Mouse (Mus musculus) embryonic fibroblast, embryonic 13.5 days (primary cell): Measurements from ENCODE around the gene Irf2bpl. TPM values are rescaled to one million over a fixed set of nuclear protein-coding genes. Genes with fewer than 3 reads are reported as not detected.

Experiments used
- H3K27ac ChIP-seq: 2 replicates; pipeline ENCODE4 v1.5.1; 2012; ENCODE audit warnings: low read length, control low read depth, inconsistent platforms; ENCODE audit not compliant: insufficient read depth
- H3K4me1 ChIP-seq: 2 replicates; pipeline ENCODE4 v1.6.1; 2011; ENCODE audit warnings: low read length; ENCODE audit not compliant: control insufficient read depth, insufficient read depth
- H3K4me3 ChIP-seq: 2 replicates; pipeline ENCODE4 v1.5.1; 2011; ENCODE audit warnings: mild to moderate bottlenecking, control low read depth, low read length; ENCODE audit not compliant: insufficient read depth
- CTCF ChIP-seq: IDR thresholded peaks from 2 replicates; pipeline ENCODE4 v1.5.1; 2011; ENCODE audit warnings: mild to moderate bottlenecking, control low read depth, low read length, moderate library complexity, borderline replicate concordance; ENCODE audit not compliant: insufficient read depth
- POLR2A ChIP-seq: IDR thresholded peaks from 2 replicates; pipeline ENCODE4 v1.6.1; 2011; ENCODE audit warnings: low read depth, mild to moderate bottlenecking, control low read depth, low read length, moderate library complexity
- polyA plus RNA-seq: library from polyadenylated mRNA; stranded (reverse); fragments of >200 nt; gene quantifications from 2 replicates; pipeline ENCODE4 v1.2.4, GENCODE M21; 2011; ENCODE audit warnings: low read depth; ENCODE audit not compliant: missing spikeins, insufficient read length

Irf2bpl gene
- polyA plus RNA-seq, result 36.4 and 39.1 TPM in 2 replicates

DNA sequence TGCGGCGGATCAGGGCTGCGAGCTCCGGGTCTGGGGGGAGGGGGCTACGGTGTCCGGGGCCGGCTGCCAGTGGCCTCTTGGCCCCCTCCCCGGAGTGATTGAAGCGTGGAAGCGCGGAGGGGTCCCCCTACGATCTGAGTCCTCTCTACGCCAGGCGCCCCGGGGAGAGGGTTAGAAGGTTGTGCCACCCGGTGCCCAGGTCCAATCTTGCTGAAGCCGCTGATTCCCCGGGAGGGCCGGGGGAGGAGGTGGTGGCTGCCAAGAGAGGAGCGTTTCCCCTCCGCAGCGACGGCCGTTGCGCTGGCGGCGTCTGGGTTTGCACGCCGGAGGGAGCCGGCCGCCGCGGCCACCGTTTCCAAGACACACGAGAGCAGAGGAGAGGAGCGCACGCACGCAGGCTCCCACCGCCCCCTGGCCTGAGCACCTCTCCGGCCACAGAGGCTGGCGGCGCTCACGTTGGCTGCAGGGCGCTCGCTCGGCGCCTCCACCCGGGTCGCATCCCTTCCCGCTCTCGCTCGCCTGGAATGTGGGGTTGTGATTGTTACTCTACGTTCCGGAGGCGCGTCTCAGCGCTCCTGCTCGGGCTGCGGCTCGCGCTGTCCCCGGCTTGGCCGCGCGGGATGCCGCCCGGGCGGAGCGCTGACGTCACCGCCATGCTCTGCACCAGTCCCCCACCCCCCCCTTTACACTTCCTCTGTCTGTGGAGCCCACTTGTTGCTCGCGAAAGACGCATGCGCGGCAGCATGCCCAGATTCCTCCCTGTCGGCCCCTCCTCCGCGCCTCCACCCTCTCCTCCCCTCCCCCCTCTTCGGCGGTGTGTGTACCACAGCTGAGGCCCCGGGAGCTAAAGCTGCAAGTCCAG is at the start of gene Irf2bpl:
Irf2bpl (minus strand) TSS at position 602 of the 862 bp plus-strand sequence.
- TF ChIP-seq POLR2A (peak; percentile 97), CTCF (no peak)
- H3K4me3 ChIP-seq, result peak within 1 kb of the TSS; percentile 65
- H3K4me1 ChIP-seq, result peaks cover 12% of the 10 kb centered on the region
- H3K27ac ChIP-seq, result peak within 1 kb of the TSS; percentile 97

DNA sequence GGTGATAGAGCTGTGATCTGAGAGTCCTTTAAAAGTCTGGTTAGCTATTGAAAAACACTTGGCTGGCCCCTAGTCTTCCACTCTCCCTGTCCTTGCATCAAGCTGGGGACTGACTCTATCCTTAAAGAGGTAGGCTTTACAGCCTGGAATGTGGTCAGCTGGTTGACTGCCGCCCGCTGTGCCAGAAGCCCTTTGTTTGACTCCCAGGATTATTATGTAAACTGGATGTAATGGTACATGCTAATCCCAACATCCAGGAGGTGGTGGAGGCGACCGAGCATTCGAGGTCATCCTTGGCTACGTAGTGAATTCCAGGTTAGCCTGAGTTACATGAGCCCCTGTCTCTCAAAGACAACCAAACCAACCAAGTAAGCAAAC is 48.0 kb upstream of the Irf2bpl start:
- Histone ChIP-seq H3K4me1 (peaks cover 6% of the 10 kb centered on the region), H3K27ac (no peak overlapping the region), H3K4me3 (no peak overlapping the region)
- TF ChIP-seq POLR2A (no peak), CTCF (no peak)

DNA sequence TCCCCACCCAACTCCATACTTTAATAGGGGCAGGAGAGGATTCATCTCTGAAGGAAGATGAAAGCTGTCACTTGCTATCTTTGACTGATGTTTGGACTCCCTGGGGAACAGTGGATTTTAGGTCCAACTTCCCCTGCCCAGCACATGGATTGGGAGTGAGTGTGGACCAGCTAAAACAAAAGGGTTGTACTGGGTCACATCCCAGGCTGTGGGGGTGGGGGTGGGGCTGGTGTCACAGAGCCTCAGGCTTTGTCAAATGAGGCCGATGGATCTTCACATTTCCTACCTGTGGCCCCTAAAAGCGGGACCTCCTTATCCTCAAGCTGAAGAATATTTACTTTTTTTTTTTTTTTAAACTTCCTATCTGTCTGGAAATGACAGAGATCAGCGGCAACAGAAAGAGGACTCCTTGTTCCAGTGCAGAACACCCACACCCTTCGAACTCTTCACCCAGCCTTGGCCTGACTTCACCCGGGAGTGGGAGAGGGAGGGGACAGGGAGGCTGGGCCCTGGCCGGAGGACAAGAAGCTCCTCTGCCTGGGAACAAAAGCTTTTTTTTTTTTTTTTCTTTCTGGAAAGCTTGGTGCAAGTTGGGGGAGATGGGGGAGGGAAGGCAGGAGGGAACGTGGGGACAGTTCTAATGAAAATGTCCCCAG is 47.4 kb upstream of the Irf2bpl start:
- Histone ChIP-seq H3K4me3 (no peak overlapping the region), H3K4me1 (peaks cover 6% of the 10 kb centered on the region), H3K27ac (no peak overlapping the region)
- no peak for TF ChIP-seq POLR2A
- no peak for TF ChIP-seq CTCF

DNA sequence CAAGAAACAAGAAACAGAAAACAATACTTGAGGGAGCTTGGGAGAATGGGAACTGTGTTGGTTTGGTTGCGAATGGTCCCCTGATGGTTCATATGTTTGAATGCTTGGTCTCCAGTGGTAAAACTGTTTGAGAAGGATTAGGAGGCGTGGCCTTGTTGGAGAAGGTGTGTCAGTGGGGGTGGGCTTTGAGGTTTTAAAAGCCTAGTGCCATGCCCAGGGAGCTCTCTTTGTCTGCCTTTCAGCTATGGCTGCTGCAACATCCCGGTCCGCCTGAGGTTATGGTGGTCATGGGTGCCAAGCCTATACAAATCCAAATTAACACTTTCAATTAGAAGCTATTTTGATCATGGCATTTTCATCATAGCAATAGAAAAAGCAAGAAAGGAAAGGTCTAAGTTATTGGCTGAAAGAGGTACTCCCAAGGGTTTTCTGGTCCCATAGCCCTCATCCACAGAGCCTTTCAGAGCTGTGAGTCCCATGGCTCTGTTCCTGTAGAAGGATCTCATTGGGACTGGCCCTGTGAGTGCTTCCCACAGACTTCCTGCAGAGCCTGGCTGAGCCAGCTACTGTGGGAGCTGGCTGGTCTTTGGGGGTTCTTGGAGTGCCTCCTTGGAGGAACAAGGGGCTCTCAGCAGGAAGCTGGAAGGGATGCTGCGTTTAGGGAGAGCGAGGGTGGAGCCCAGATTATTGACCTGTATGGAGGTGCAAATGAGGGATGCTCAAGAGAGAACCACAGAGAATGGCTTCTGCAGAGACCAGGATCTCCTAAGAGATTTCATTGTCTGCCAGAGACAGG is 46.5 kb upstream of the Irf2bpl start:
- TF ChIP-seq POLR2A, result no peak
- TF ChIP-seq CTCF, result no peak
- 0 out of 2 replicates have a peak, but pooled peaks cover 4% of the 10 kb centered on the region for H3K4me1 ChIP-seq
- no peak overlapping the region for H3K4me3 ChIP-seq
- H3K27ac ChIP-seq, result no peak overlapping the region

DNA sequence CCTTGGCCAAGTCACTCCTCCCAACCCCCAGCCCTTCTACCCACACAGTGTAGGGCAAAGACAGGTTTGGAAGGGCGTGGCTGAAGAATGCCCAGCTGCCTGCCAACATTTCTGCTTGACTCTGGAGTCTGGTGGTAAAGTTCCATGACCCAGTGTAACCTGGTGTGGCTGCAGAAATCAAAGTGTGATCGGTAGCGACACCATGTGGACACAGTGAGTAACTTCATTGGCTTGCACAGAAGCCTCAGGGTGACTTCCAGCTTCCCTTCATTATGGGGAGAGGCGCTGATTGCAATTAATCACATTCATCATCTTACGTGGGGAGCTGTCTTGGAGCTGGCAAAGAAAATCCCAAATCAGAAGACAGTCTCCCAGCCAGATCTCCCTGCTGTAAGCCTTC is 39.2 kb upstream of the Irf2bpl start:
- Histone ChIP-seq H3K4me1 (no peaks in the 10 kb centered on the region), H3K27ac (no peak overlapping the region), H3K4me3 (no peak overlapping the region)
- TF ChIP-seq CTCF (peak; percentile 84; the same call in 1 of the 2 replicates), POLR2A (no peak)

DNA sequence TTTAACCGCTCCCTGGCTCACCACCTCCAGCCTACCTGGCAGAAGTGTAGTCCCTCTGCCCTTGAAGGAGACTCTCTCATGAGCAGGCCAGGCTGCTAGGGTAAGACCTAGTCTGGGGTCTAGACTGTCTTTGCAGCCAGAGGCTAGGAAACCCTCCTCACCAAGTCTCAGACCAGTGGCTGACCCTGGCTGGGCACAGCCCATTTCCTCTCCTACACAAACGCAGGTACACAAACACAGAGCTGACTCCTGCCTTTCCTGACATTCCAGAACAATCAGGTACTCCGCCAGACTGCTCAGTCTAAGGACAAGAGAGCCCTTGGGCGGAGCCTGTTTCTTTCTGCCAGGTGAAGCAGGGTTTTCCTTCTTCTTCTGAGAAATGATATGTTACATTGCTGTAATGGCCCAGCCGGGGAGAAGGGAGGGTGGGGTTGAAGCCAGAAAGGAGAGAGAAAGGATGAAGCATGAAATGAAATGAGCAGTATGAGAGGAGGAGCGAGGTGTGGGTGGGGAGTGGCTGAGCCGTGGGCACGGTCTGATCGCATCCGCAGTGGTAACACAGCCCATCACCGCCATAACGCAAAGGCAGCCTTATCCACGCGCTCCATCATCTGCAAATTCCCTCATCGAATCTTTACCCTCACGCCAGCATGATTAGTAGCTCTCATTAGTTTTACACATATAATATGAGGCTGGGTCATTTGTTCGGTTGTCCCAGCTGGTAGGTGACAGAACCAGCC is 34.6 kb upstream of the Irf2bpl start:
- no peaks in the 10 kb centered on the region for H3K4me1 ChIP-seq
- no peak overlapping the region for H3K4me3 ChIP-seq
- TF ChIP-seq POLR2A (no peak), CTCF (no peak)
- no peak overlapping the region for H3K27ac ChIP-seq

DNA sequence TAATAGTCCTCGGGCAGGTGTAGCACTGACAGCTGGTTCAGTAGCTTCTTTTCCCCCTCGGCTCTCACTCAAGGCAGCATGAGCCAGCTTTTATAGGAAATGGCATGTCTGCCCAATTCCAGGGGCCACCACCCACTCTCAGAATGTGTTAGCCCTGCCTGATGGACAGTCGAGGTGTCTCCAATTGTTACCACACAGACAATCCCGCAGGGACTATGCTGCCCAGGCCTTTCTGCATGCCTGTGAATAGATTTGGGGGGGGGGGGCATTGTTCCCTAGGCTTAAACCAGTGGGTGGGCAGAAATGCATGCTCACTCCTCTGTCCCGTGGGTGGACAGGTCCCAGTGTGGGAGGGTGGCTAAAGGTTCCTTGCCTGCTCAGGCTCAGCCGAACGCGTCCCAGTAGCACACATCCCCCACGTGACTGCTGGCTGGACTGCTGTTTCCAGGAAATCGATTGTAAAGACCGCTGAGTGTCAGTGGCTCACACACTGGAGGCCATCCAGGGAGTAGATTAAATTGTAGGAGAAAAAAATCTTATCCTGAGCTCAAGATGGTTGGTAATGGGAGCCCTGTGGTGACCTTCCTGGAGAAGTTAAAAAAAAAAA is 33.9 kb upstream of the Irf2bpl start:
- no peak overlapping the region for H3K27ac ChIP-seq
- TF ChIP-seq CTCF (no peak), POLR2A (no peak)
- H3K4me3 ChIP-seq, result no peak overlapping the region
- H3K4me1 ChIP-seq, result no peaks in the 10 kb centered on the region

DNA sequence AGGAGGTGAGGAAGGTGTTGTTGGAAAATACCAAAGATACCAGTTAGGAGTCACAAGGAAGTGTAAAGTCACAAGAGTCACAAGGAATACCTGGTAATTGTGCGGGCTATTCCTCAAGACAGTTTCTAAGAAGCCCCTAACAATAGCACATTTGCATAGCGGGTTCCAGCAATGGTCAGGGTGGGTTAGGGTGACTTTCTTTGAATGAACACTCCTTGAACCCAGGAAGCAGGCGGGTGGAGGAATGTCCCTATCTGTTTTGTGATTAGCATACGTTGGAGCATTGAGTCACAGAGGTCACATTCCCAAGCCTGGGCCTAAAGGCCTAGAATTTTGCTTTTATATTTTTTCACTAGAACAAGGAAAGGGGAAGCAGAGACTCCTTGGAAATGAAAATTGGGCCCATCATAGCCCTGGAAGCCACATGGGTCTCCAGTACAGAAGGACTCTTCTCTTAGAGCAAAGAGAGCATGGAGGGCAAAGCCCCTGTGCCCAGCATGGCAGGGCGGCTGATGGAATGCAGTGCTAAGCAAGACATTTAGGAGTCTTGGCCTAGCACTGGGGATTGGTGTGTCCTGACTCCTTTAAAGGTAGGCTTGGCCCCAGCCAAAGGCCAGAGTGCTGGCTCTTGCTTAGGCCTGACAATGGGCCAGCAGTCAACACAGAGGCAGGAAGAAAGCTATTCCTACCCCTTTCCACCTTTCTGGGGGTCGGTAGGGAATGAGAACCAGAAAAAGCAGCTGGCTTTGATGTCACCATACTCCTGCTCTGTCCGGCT is 32.4 kb upstream of the Irf2bpl start:
- H3K4me3 ChIP-seq, result no peak overlapping the region
- TF ChIP-seq POLR2A (no peak), CTCF (no peak)
- no peaks in the 10 kb centered on the region for H3K4me1 ChIP-seq
- H3K27ac ChIP-seq, result no peak overlapping the region
